Mouse (Mus musculus) common myeloid progenitor, adult 5-6 weeks (primary cell): ENCODE measurements at regions not wholly inside any gene's neighbourhood (a gene's known extent, or its start where the extent isn't known, plus 50 kb on each side); places are given as distances from the start of the nearest gene placed in this dataset.

Experiments used
- ATAC-seq: replicated peaks from 2 replicates; pipeline ENCODE4 v1.8.0; 2016; ENCODE audit warnings: low read depth, mild to moderate bottlenecking, moderate TSS enrichment, inconsistent platforms; ENCODE audit not compliant: poor library complexity, severe bottlenecking

GRCm38 (mm10) chr8:92732229-92732628 lies 58.1 kb downstream of the Irx6 start:
- no peak for ATAC-seq

- no peak for ATAC-seq
Measured at GRCm38 (mm10) chr8:92735646-92736045, 61.6 kb downstream of the Irx6 start.

GRCm38 (mm10) chr8:92738080-92738479 lies 64.0 kb downstream of the Irx6 start:
- ATAC-seq, result no peak

- ATAC-seq, result no peak
Measured at GRCm38 (mm10) chr8:92740286-92740808, 66.3 kb downstream of the Irx6 start.

- no peak for ATAC-seq
Measured at GRCm38 (mm10) chr8:92741836-92742235, 67.7 kb downstream of the Irx6 start.

GRCm38 (mm10) chr8:92743108-92743507 lies 69.0 kb downstream of the Irx6 start:
- ATAC-seq, result no peak

GRCm38 (mm10) chr8:92747086-92747485 lies 73.0 kb downstream of the Irx6 start:
- no peak for ATAC-seq

GRCm38 (mm10) chr8:92747951-92748350 lies 73.9 kb downstream of the Irx6 start:
- no peak for ATAC-seq

GRCm38 (mm10) chr8:92759848-92760247 lies 67.2 kb upstream of the Mmp2 start:
- no peak for ATAC-seq

- no peak for ATAC-seq
Measured at GRCm38 (mm10) chr8:92760933-92761332, 66.2 kb upstream of the Mmp2 start.

GRCm38 (mm10) chr8:92761959-92762600 lies 65.0 kb upstream of the Mmp2 start:
- no peak for ATAC-seq

- peak; percentile 85 for ATAC-seq
Measured at GRCm38 (mm10) chr8:92771856-92772650, 55.0 kb upstream of the Mmp2 start.

- ATAC-seq, result peak; percentile 12; the same call in 1 of the 2 replicates
Measured at GRCm38 (mm10) chr8:92772826-92773225, 54.3 kb upstream of the Mmp2 start.

- ATAC-seq, result no peak
Measured at GRCm38 (mm10) chr8:92775186-92775585, 51.9 kb upstream of the Mmp2 start.

- no peak for ATAC-seq
Measured at GRCm38 (mm10) chr8:92777106-92777505, 50.0 kb upstream of the Mmp2 start.
